Mouse (Mus musculus) adrenal gland, postnatal 36 days (tissue): ENCODE measurements around the gene Mettl21a. TPM values are rescaled to one million over a fixed set of nuclear protein-coding genes. Genes with fewer than 3 reads are reported as not detected.
"Not testable (repeated sequence)": the region's sequence is repeated elsewhere in the genome, so short reads cannot be mapped to it uniquely, and the experiment has no call there.

ENCODE experiments used
- DNase-seq, 2 experiments: peaks; one replicate each; pipeline ENCODE4 v3.0.0; 2021; ENCODE audit warnings: mixed read lengths in 1 of 2
- long read RNA-seq, 2 experiments: library from polyadenylated mRNA; stranded (forward); transcript quantifications; one replicate each; pipeline ENCODE4 v2.0.0; 2021; ENCODE audit warnings: borderline sequencing depth in 2 of 2
- total RNA-seq, 2 experiments: library from RNA; stranded (reverse); gene quantifications; 2 replicates each; pipeline ENCODE4 v1.2.3; 2021

Mettl21a gene
- 10 to 100 TPM; 11.9 to 19.8 TPM for total RNA-seq
- long read RNA-seq, experiment 1, transcript Mettl21a-202 (4 exons, 2,030 nt), result major isoform, 24 of 29 reads
- long read RNA-seq, experiment 1, partial matches to known transcripts, result 0 of 29 reads
- long read RNA-seq, experiment 1, other reads (novel, unspliced or antisense), result 1 of 29 reads
- long read RNA-seq, experiment 2, transcript Mettl21a-202 (4 exons, 2,030 nt), result major isoform, 7 of 8 reads
- long read RNA-seq, experiment 2, partial matches to known transcripts, result 0 of 8 reads
- long read RNA-seq, experiment 2, other reads (novel, unspliced or antisense), result 1 of 8 reads

DNA sequence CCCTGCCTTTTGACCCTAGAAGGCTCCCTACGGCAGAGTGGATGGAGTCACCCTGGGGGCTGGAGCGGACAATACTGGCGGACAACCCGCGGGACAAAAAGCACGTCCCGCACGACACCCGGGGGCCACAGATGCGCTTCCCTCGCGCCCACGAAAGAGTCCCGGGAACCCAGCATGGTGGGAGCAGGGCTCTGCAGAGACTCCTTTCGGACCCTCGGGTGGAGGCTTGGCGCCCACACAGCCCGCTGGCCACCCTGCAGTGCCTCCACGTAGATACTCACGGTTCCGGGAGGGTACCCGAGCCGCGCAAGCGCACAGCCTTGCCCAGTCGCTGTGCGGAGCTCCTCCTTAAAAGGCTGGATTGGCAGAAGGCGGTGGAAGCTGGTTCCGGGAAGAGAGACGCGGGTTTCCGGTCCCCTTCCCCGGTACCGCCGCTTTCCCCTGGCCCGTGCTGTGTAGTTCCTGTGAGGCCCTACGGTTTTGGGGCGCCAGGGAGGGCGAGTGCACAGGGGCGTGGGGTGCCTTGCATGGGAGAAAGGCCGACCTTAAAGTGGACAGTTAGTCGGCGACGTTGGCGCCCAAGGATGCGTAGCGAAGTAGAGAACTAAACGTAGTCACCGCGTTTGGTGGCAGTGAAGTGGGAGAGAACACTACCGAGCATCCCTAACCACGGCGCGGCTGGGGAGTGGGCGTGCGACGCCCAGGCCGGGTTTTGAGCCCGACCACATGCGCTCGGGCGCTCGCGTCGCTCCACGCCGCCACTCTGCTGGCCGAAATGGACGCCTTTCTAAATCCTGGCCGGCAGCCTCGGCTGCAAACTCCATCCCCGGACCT, at the start of gene Mettl21a:
TSS of gene Mettl21a (minus strand) at position 362 of the 834 bp plus-strand sequence.
- DNase-seq, result peak; percentile 94 to 95

DNA sequence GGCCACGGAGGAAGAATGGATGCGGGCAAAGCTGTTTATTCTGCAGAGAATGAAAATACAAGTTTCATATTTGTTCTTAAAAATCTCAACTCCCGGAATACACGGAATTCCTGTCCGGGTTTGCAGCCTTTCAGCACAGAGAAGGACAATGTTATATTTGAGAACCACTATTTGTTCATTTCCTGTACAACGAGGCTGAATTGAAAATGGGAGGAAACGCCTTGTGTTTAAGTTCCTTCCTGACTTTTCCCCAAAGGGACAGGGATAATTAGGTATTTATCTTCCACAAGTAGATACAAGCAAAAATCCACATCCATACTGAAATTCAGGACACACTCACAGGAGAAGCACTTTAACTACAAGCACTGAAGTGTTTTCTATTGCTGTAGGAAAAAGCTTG, 41.8 kb upstream of the Mettl21a start:
- no peak for DNase-seq

DNA sequence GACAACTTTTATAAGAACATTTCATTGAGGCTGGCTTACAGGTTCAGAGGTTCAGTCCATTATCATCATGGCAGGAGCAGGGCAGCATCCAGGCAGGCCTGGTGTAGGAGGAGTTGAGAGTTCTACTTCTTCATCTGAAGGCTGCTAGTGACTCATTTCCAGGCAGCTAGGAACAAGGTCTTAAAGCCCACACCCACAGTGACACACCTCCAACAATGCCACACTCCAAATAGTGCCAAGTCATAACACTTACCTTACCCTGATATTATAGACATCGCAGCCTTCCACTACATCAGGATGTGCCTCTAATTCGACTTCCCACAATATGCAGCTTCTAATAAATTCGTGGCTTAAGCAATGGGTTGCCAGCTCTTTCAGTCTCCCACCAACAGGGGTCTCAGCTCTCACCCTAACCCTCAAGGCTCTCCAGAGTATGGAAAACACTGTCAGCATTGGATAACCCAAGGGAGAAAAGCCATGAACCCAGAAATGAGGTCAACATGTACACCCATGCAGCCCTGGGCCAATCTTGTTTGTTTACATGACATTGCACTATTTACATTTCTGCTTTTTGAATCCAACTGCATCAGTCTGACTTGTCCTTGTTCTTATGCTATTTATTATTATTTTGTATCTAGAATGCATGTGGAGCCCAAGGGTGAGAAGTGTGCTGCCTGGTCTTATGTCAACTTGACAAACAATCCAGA, 39.5 kb upstream of the Mettl21a start:
- DNase-seq, result no peak

GRCm38 (mm10) chr1:64655415-64655814, 38.4 kb upstream of the Mettl21a start:
- no peak for DNase-seq

DNA sequence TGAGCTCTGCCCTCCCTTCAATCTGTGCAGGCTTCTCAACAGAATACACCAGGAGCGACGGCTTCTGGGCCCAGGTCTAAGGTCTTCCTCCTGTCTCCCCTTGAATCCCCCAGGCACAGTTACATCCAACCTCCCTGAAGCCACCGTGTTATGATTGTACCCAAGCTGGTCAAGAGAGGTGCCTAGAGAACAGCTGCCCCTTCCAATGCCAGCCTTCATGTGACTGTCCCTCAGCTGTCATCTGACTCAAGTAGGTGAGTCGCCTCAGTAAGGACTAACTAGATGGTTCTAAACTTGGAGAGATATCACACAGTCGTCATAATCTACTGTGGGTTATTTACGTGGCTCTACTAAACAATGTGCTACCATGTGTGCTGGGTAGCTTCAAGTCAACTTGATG, 36.7 kb upstream of the Mettl21a start:
- DNase-seq, result no peak

GRCm38 (mm10) chr1:64649362-64650124, 32.5 kb upstream of the Mettl21a start:
- peak; percentile 45 to 55 for DNase-seq

GRCm38 (mm10) chr1:64644513-64644912, 27.5 kb upstream of the Mettl21a start:
- DNase-seq, result no peak

DNA sequence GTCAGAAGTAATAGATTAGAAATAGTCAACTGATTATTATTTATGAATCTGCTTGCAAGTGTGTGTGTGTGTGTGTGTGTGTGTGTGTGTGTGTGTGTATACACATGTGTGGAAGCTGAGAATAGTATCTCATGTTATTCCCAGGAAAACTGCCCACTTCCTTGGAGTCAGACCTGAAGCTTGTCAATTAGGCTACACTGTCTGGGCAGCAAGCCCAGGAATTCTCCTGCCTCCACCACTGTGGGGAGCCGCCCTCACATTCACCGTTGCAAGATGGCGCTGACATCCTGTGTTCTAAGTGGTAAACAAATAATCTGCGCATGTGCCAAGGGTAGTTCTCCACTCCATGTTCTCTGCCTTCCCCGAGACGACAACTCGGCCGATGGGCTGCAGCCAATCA, 25.5 kb upstream of the Mettl21a start:
- DNase-seq, result not testable (repeated sequence)

GRCm38 (mm10) chr1:64641069-64641468, 24.0 kb upstream of the Mettl21a start:
- no peak for DNase-seq

- DNase-seq, result no peak
Observed at GRCm38 (mm10) chr1:64639279-64639678, 22.2 kb upstream of the Mettl21a start.

GRCm38 (mm10) chr1:64635624-64636023, 18.6 kb upstream of the Mettl21a start:
- no peak for DNase-seq

GRCm38 (mm10) chr1:64633237-64633636, 16.2 kb upstream of the Mettl21a start:
- no peak for DNase-seq

- DNase-seq, result no peak
Observed at GRCm38 (mm10) chr1:64631526-64631925, 14.5 kb upstream of the Mettl21a start.

- DNase-seq, result no peak
Observed at GRCm38 (mm10) chr1:64625214-64625613, 8.2 kb upstream of the Mettl21a start.

DNA sequence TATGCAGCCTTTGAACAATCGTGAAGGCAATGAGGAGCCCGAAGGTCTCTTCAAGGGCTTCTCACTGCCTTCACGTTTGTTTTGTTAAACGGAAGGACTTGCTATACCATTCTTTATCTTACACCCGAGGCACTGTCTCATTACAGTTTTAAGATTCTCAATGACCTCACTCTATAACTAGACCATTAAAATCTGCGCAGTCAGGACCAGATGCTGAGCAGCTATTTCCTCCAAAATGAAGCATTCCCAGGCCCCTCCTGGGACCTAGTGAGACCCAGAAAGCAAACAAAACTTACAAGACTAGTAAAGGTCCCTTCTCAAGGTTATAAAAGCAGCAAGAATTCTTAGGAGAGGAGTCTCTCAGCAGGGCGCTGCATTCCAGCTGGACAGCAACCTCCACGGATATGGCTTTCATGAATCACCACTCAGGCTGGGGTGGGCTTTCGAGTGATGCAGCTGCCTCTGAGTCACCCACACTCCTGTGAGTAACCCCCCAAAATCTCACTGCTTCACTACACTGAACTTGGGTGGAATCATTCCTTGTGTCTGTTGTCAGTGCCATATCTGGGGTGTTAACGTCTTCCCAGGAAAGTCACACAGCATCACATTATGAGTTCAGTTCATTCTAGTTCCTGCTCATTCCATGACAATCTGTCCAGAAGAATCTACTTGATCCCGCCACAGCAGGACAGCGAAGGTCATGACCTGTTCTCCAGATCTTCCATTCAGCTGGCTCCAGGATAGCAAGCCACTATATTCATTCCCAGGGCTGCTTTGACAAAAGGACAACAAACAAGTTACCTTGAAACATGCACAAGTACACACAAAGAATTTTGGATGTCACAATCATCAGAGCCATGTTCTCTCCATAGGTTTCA, 6.8 kb upstream of the Mettl21a start:
- DNase-seq, result peak; percentile 20 to 22

DNA sequence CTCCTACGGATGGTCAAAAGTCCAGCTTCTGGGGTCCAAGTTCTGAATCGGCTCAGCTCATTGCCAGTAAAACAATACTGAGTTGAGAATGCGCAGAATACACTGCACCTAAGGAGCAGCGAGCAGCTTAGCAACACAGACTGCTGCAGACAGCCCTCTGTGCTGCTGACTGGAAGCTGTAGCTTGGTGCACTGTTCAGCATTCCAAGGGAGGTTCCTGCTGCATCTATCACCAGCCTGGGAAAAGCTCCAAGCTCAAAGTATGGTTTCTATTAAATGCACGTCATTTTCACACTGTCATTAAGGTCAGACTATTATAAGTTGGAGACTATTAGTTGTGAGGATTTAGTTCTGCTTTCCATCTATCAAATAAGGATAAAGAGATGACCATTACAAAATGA, 4.1 kb upstream of the Mettl21a start:
- DNase-seq, result no peak

DNA sequence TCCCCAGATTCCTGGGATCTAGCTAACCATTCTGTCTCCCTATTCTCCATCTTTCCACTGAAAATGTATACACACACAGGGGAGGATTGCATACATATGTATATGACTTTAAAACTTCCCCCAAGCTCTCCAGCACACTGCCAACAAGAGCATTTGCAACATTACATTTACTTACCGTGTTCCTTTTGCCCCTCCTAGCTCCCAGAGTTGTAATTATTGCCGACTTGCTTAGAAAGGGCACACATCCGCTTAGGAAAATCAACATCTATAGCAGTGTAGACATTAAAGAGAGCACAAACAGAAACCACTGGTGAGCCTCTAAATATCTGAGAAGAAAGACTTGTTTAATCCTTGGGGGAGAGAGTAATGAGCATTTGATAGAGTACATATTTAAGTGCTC, 1.2 kb upstream of the Mettl21a start:
- DNase-seq, result no peak

DNA sequence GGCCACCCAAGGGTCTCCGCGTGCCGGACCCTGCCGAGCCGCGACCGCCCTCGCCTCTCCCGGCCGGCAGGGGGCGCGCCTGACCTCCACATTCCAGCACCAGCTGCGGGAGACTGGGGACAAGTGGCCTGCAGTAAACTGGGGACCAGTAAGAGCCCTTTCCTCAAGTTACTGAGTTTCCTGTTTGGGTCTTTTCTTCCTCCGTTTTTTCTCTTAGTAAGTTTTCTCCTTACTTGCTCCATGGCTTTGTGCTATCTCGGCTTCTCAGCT, 608 bp upstream of the Mettl21a start:
- peak; percentile 90 to 94 for DNase-seq

- no peak for DNase-seq
Observed at GRCm38 (mm10) chr1:64616531-64616880, 536 bp downstream of the Mettl21a start.

- no peak for DNase-seq
Observed at GRCm38 (mm10) chr1:64616076-64616475, 966 bp downstream of the Mettl21a start.

DNA sequence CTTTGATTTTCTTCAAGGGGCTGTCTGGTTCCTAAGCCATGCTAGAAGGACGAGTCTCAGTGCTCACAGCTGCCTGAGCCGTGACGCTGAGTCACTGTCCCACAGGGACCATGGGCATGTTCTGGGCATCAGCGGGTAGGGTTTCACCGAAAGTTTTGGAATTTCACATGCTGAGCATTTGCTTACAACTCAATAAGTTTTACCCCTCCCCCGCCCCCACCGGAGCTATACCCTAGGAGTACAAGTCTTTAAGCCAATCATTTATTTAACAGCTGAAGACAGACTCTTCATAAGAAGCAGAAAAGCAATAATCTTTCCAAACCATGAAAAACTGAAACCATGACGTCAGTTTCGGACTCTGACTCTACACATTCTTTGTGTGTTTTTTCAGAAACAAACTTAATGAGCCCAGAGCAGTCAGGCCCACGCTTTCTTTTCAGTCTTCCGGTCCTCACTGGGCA, 1.5 kb downstream of the Mettl21a start:
- DNase-seq, result peak in 1 of 2 experiments; percentile 12
